ENCODE assay signal across 10 mouse cellular contexts in genomic region chr10:79797326-79797725, GRCm38 (mm10). TPM values are rescaled to one million over a fixed set of nuclear protein-coding genes. Genes with fewer than 3 reads are reported as not detected.
DNase-seq lines count a peak whose midpoint lies in the region; ATAC-seq lines count a peak whose summit lies in the region.
"Had no signal": no experiment of that assay in that cellular context is flagged by ENCODE, and none has a peak within 500 bp of the region (broad histone marks: within the 10 kb centered on the region; RNA-seq: fewer than 3 reads in every experiment).

No protein-coding gene starts in this region.

- no peak overlapping the region for H3K9ac ChIP-seq in kidney, embryonic 15.5 days
- peak overlapping the region; percentile 53 for H3K9ac ChIP-seq in midbrain, embryonic 13.5 days (replicated peaks)

- H3K27ac ChIP-seq in kidney, embryonic 15.5 days, result peak overlapping the region; percentile 19; the same call in 1 of the 2 replicates
- peak overlapping the region; percentile 51; the same call in 1 of the 2 replicates for H3K27ac ChIP-seq in embryonic facial prominence, embryonic 10.5 days (replicated peaks)
- peak overlapping the region; percentile 53 for H3K27ac ChIP-seq in midbrain, embryonic 13.5 days

- intact Hi-C loops in heart, postnatal 10 days (cut with DNase I), result no loop called here
- intact Hi-C loops in left cerebral cortex, postnatal 36 days (cut with DNase I), result no loop called here

- H3K4me2 ChIP-seq in kidney, embryonic 15.5 days, result no peak overlapping the region
- peak overlapping the region; percentile 43 for H3K4me2 ChIP-seq in midbrain, embryonic 13.5 days (replicated peaks)

- no peak for DNase-seq in kidney, adult 8-10 months
- peak; percentile 44 for DNase-seq in embryonic facial prominence, embryonic 10.5 days (ENCODE audit: low spot score)
- peak; percentile 56 to 57 for DNase-seq in heart, postnatal 10 days
- no peak for DNase-seq in left cerebral cortex, postnatal 36 days (ENCODE audit: low spot score in 2 of 2)
- DNase-seq in lung, postnatal 36 days, result no peak
- DNase-seq in T-cell, adult 2 months (ENCODE audit: low spot score), result no peak
- DNase-seq: retina, postnatal 1 day had no signal

- no peaks in the 10 kb centered on the region for H3K9me3 ChIP-seq in kidney, embryonic 15.5 days (replicated peaks)
- no peaks in the 10 kb centered on the region for H3K9me3 ChIP-seq in embryonic facial prominence, embryonic 10.5 days
- H3K9me3 ChIP-seq in midbrain, embryonic 13.5 days, result no peaks in the 10 kb centered on the region

- ATAC-seq in kidney, embryonic 15.5 days (replicated peaks; ENCODE audit: low FRiP score), result no peak
- no peak for ATAC-seq in midbrain, embryonic 13.5 days

- H3K36me3 ChIP-seq in kidney, embryonic 15.5 days, result 0 out of 2 replicates have a peak, but pooled peaks cover 3% of the 10 kb centered on the region
- H3K36me3 ChIP-seq in embryonic facial prominence, embryonic 10.5 days (replicated peaks), result peaks cover 37% of the 10 kb centered on the region
- H3K36me3 ChIP-seq in midbrain, embryonic 13.5 days, result no peaks in the 10 kb centered on the region; the same call in 1 of the 2 replicates

- peaks cover 77% of the 10 kb centered on the region for H3K4me1 ChIP-seq in kidney, embryonic 15.5 days
- peaks cover 63% of the 10 kb centered on the region for H3K4me1 ChIP-seq in embryonic facial prominence, embryonic 10.5 days
- peaks cover 69% of the 10 kb centered on the region for H3K4me1 ChIP-seq in midbrain, embryonic 13.5 days (replicated peaks)

- WGBS in kidney, embryonic 15.5 days, result 40% methylated on average over 15 of the region's 15 CpGs
- WGBS in embryonic facial prominence, embryonic 10.5 days, result 48% methylated on average over 15 of the region's 15 CpGs
- 53% methylated on average over 15 of the region's 15 CpGs for WGBS in midbrain, embryonic 13.5 days

- no peak overlapping the region for H3K4me3 ChIP-seq in kidney, embryonic 15.5 days (replicated peaks)
- 0 out of 2 replicates have a peak overlapping the region, but pooled peaks have one; percentile 20 for H3K4me3 ChIP-seq in embryonic facial prominence, embryonic 10.5 days
- H3K4me3 ChIP-seq in midbrain, embryonic 13.5 days (replicated peaks), result peak overlapping the region; percentile 20

- no peaks in the 10 kb centered on the region for H3K27me3 ChIP-seq in kidney, embryonic 15.5 days
- no peaks in the 10 kb centered on the region for H3K27me3 ChIP-seq in embryonic facial prominence, embryonic 10.5 days (replicated peaks; ENCODE audit: low read depth, poor library complexity, severe bottlenecking)
- H3K27me3 ChIP-seq in midbrain, embryonic 13.5 days, result no peaks in the 10 kb centered on the region

RNA-seq across cellular contexts. Expression of gene Palm, which starts 4.0 kb away (rescaled TPM):
- polyA plus RNA-seq in kidney, embryonic 15.5 days (2015; fragmentation: Nextera tagmentation; extraction: Ambion mirVana), result 144 and 158 TPM in 2 replicates
- polyA plus RNA-seq in embryonic facial prominence, embryonic 10.5 days (2016; fragmentation: Nextera tagmentation; extraction: Ambion mirVana), result 127 and 129 TPM in 2 replicates
- total RNA-seq in heart, postnatal 10 days (2021), result 100 to 1,000 TPM in 1 of 2 experiments, 10 to 100 TPM in 1; 90.8 to 103 TPM
- 246 and 261 TPM in 2 replicates for polyA plus RNA-seq in midbrain, embryonic 13.5 days (2015; fragmentation: Nextera tagmentation; extraction: Ambion mirVana)
- total RNA-seq in left cerebral cortex, postnatal 36 days (2021), result 100 to 1,000 TPM; 321 to 357 TPM

RNA-seq across cellular contexts. Expression of gene Prss57, which starts 6.6 kb away (rescaled TPM):
- polyA plus RNA-seq in kidney, embryonic 15.5 days (2015; fragmentation: Nextera tagmentation; extraction: Ambion mirVana), result 0.29 TPM in 1 of 2 replicates, not detected in the other
- 0.05 TPM in 1 of 2 replicates, not detected in the other for polyA plus RNA-seq in embryonic facial prominence, embryonic 10.5 days (2016; fragmentation: Nextera tagmentation; extraction: Ambion mirVana)
- total RNA-seq in heart, postnatal 10 days (2021), result not detected
- polyA plus RNA-seq in midbrain, embryonic 13.5 days (2015; fragmentation: Nextera tagmentation; extraction: Ambion mirVana), result not detected in 2 replicates
- under 1 TPM; 0.74 to 0.79 TPM for total RNA-seq in left cerebral cortex, postnatal 36 days (2021)
- total RNA-seq: gastrocnemius, postnatal 36 days had no signal

RNA-seq across cellular contexts. Expression of gene Fstl3, which starts 20.3 kb away (rescaled TPM):
- polyA plus RNA-seq in kidney, embryonic 15.5 days (2015; fragmentation: Nextera tagmentation; extraction: Ambion mirVana), result 15.3 and 15.6 TPM in 2 replicates
- 1.9 and 2.2 TPM in 2 replicates for polyA plus RNA-seq in embryonic facial prominence, embryonic 10.5 days (2016; fragmentation: Nextera tagmentation; extraction: Ambion mirVana)
- total RNA-seq in heart, postnatal 10 days (2021), result 1 to 10 TPM; 5.8 to 7.4 TPM
- 0.63 and 1.1 TPM in 2 replicates for polyA plus RNA-seq in midbrain, embryonic 13.5 days (2015; fragmentation: Nextera tagmentation; extraction: Ambion mirVana)
- total RNA-seq in left cerebral cortex, postnatal 36 days (2021), result 1 to 10 TPM; 2.8 to 3.6 TPM

RNA-seq across cellular contexts. Expression of gene Misp, which starts 23.5 kb away (rescaled TPM):
- polyA plus RNA-seq in kidney, embryonic 15.5 days (2015; fragmentation: Nextera tagmentation; extraction: Ambion mirVana), result 14.9 and 15.2 TPM in 2 replicates
- 1.7 and 2.2 TPM in 2 replicates for polyA plus RNA-seq in embryonic facial prominence, embryonic 10.5 days (2016; fragmentation: Nextera tagmentation; extraction: Ambion mirVana)
- total RNA-seq in heart, postnatal 10 days (2021), result under 1 TPM; 0.22 to 0.30 TPM
- 0.36 and 0.85 TPM in 2 replicates for polyA plus RNA-seq in midbrain, embryonic 13.5 days (2015; fragmentation: Nextera tagmentation; extraction: Ambion mirVana)
- total RNA-seq in left cerebral cortex, postnatal 36 days (2021), result 1 to 10 TPM in 1 of 2 experiments, not detected in 1; 1.7 TPM
- total RNA-seq: gastrocnemius, postnatal 36 days had no signal

RNA-seq across cellular contexts. Expression of gene Rnf126, which starts 30.6 kb away (rescaled TPM):
- 88.5 and 102 TPM in 2 replicates for polyA plus RNA-seq in kidney, embryonic 15.5 days (2015; fragmentation: Nextera tagmentation; extraction: Ambion mirVana)
- 125 and 126 TPM in 2 replicates for polyA plus RNA-seq in embryonic facial prominence, embryonic 10.5 days (2016; fragmentation: Nextera tagmentation; extraction: Ambion mirVana)
- total RNA-seq in heart, postnatal 10 days (2021), result 10 to 100 TPM; 31.8 to 34.4 TPM
- polyA plus RNA-seq in midbrain, embryonic 13.5 days (2015; fragmentation: Nextera tagmentation; extraction: Ambion mirVana), result 71.5 and 82.3 TPM in 2 replicates
- 100 to 1,000 TPM in 1 of 2 experiments, 10 to 100 TPM in 1; 92.7 to 104 TPM for total RNA-seq in left cerebral cortex, postnatal 36 days (2021)

Comparison
In these comparisons a context has a peak if more than half of its experiments do, and no peak if none do; other contexts are left out.
1. DNase-seq: peak in embryonic facial prominence, embryonic 10.5 days (single experiment) and heart, postnatal 10 days (2 of 2); none in kidney, adult 8-10 months (0 of 2), left cerebral cortex, postnatal 36 days (0 of 2), lung, postnatal 36 days (single experiment) and T-cell, adult 2 months (single experiment).
2. Peak in every context shown above with its lines, with median percentiles within 50 percentile points of each other: H3K27ac ChIP-seq.